Mouse (Mus musculus) neural tube, embryonic 10.5 days (tissue): ENCODE measurements around the gene Pxn.

ENCODE experiments used
- DNase-seq: peaks from one replicate; pipeline ENCODE4 v3.0.0-alpha.2; 2017; ENCODE audit warnings: low spot score; ENCODE audit errors: extremely low spot score

Pxn gene

DNA sequence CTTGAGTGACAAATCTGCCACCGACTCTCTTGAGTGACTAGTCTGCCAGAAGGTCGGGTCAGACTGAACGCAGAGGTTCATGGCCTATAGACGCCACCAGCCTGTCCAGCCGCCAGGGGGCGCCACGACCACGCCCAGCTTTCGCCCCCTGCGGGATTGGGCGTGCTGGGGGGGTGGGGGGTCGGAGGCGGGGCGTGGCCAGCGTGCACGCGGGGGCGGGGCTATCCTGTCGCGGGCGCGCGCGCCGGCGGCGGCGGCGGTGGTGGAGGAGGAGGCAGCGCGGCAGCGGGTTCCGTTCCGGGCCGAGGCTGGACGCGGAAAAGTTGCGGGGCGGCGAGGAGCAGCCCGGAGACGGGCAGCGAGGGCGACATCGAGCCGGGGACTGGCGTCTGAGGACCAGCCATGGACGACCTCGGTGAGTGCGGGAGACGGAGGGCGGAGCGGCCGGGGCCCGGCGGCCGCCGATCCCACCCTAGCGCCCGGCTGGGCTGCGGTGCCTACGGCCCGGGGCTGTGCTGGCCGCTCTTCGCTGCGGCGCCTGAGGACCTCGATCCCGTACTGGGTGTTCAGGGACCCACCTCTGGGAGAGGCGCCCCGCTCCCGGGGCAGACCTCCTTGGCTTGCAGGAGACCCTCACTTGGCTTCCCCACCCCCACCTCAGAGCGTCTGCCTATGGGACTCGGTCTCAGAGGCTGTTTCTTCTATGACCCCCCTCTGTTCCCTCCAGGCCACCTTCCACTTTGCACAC is at the start of gene Pxn:
Gene Pxn (plus strand): TSS at position 223 of the 748 bp plus-strand sequence.
- peak; percentile 99 for DNase-seq

DNA sequence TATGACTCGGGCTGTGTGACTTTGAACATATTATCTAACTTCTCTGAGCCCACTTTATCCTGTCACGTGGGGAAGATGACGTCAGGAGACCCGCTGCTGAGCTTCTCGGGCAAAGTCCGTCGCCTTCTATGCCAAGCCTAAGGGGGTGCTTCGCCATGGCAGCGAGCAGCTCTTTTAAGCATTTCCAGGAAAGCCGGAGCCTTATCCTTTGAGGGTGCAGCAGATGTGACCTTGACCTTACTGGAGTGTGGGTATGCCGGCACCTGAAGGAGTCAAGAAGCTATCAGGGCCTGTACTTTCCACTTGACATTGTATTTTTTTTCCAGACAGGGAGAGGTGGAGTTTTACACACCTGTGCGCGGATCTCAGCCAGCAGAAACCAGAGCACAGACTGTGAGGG is 47.6 kb upstream of the Pxn start:
- DNase-seq = no peak

GRCm38 (mm10) chr5:115464408-115465115 is 41.9 kb upstream of the Pxn start:
- DNase-seq = no peak

DNA sequence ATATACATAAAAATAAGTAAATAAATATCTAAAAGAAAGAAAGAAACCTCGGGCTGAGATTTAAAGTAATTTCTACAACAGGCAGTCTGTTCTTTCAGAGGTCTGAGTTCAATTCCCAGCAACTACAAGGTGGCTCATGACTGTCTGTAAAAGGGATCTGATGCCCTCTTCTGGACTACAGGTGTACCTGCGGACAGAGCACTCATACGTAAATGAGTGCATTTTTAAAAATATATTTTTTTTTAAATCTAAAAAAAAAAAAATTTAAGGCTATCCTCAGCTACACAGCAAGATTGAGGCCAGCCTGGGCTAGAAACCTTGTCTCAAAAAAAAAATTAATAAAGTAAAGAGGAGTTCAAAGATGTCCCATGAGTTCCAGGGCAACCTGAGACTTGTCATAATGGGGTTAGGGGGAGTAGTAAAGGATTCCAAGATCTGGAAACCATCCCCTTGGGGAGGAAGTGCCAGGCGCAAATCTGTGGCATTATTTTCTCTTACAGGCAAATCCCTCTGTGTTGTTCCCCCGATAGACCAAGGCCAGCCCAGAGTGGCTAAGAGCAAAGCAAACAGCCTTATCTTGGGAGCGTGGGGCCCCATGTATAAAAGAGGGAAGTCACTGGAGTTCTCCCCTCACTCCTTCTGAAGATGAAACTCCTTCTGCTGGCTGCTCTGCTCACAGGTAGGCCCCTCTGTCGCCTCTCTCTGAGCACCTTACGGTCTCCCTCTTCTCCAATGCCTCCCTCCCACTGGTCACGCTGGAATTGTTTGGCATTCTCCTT is 40.6 kb upstream of the Pxn start, which contains the start of gene Pla2g1b:
Gene Pla2g1b (plus strand): TSS at position 621 of the 779 bp plus-strand sequence.
- DNase-seq = no peak

- DNase-seq = no peak
Observed at GRCm38 (mm10) chr5:115469791-115470190, 36.7 kb upstream of the Pxn start.

DNA sequence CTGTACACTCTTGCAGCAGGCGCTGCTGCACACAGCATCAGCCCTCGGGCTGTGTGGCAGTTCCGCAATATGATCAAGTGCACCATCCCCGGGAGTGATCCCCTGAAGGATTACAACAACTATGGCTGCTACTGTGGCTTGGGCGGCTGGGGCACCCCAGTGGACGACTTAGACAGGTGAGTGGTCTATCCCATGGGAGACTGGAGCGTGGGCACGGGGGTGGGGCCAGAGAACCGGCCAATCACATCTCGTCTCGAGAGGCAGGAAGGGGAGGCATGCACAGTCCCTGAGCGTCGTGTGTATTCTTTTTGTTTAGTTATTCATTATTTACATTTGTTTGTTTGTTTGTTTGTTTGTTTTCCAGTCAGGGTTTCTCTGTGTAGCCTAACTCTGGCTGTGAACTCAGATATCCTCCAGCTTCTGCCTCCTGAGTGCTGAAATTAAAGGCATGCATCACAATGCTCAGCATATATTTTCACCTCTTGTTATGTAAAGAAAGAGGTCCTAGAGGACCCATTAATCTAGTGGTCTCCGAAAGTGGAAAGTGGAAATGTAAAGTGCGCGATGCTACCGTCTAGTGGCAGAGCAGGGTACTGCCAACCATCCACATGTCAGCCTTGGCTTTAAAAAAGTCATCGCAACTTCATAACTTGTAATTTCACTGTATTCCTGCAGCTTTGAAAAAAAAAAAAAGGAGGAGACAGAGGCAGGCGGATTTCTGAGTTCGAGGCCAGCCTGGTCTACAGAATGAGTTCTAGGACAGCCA is 35.5 kb upstream of the Pxn start:
- DNase-seq = peak; percentile 59

DNA sequence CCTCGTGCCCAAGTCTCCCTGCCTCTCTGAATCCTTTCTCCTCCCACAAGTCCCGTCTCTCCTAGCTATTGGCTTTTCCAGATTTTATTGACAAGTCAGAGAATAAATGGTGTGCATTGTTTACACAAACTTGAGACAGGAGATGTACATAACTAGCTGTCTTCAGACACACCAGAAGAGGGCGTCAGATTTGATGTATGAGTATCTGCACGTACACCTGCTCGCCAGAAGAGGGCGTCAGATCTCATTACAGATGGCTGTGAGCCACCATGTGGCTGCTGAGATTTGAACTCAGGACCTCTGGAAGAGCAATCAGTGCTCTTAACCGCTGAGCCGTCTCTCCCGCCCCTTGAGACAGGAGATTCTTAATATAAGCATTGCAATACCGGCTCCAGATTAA is 33.3 kb upstream of the Pxn start:
- no peak for DNase-seq

DNA sequence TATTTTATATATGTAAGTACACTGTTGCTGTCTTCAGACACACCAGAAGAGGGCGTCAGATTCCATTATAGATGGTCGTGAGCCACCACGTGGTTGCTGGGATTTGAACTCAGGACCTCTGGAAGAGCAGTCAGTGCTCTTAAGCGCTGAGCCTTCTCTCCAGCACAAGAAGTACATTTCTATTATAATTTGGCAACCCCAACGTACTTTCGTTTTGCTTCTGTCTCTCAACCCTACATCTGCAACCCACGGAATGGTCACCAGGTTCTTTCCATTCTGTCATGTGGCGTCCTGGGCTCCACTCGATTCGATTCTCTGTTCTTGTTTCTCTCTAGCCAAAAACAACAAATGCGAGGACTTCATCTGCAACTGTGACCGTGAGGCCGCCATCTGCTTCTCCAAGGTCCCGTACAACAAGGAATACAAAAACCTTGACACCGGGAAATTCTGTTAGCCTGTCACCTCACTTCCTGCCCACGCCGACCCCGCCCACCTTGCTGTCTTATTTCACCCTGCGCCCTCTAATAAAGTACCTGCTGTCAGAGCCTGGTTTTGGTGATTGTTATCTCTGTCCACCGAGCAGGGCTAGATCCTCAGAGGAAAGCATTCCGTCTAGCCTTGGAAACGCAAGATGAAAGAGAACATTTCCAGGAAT is 32.2 kb upstream of the Pxn start:
- no peak for DNase-seq

DNA sequence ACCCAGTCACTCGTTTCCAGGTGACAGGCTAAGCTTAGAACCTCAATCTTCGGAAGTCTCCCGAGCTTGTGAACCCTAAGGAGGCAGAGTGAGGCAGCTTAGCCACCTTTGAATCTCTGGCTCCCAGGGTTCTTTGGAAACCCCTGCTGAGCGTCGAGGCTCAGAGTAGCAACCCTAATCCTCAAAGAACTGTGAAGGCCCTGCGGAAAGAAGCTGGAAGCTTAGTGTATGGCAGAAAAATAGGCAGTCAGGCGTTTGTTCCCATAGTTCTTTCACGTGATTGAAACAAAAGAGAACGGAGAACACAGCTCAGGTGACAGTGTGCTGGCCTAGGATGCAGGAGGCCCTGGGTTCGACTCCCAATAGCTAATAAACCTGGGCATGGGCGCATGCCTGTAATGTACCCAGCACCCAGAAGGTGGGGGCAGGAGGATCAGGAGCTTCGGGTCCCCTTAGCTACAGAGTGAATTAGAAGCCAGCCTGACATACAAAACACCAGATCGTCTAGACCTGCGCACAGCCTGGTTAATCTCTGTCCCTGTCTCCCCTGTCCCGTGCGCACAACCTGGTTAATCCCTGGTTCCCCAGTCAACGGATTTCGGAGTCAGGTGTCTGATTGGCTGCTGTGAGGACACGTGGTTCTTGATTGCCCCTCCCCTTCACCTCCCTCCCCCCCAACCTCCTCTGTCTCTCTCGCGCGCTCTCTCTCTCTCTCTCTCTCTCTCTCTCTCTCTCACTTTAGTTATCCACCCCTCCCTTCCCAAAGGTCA is 31.0 kb upstream of the Pxn start:
- peak; percentile 60 for DNase-seq

- no peak for DNase-seq
Observed at GRCm38 (mm10) chr5:115476107-115476727, 30.3 kb upstream of the Pxn start.

- no peak for DNase-seq
Observed at GRCm38 (mm10) chr5:115479561-115479960, 26.9 kb upstream of the Pxn start.

- no peak for DNase-seq
Observed at GRCm38 (mm10) chr5:115480101-115480500, 26.4 kb upstream of the Pxn start.

- DNase-seq = no peak
Observed at GRCm38 (mm10) chr5:115482390-115483265, 23.8 kb upstream of the Pxn start.

- DNase-seq = no peak
Observed at GRCm38 (mm10) chr5:115483385-115483784, 23.1 kb upstream of the Pxn start.

- peak; percentile 77 for DNase-seq
Observed at GRCm38 (mm10) chr5:115483947-115484920, 22.2 kb upstream of the Pxn start, which contains the start of gene Sirt4. Gene Sirt4 (minus strand): TSS chr5:115484725.

- no peak for DNase-seq
Observed at GRCm38 (mm10) chr5:115484996-115485395, 21.5 kb upstream of the Pxn start.

DNA sequence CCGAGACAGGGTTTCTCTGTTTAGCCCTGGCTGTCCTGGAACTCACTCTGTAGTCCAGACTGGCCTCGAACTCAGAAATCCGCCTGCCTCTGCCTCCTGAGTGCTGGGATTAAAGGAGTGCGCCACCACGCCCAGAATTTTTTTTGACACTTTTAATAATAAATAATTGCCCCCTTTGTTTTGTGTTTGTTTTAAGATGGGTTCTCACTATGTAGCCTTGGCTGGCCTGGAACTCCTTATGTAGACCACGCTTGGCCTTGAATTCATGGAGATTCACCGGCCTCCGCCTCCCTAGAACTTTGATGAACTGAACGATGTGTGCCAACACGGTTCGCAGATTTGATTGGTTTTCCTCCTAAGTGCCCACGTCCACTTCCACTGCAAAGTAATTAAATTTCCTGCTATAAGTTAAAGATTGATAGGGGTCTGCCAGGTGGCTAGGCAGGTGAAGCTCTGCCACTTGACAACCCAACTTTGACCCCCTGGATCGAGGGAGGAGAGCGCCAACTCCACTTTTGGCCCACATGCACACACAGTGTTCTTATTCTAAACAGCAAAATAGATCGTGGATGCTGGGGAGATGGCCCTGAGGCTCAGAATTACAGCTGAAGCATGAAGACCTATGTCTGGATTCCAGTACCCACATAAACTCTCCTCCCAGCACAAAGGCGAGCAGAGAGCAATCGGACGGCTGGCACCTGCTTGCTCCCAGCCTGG is 20.8 kb upstream of the Pxn start:
- DNase-seq = no peak
